Mouse (Mus musculus) neural tube, embryonic 11.5 days (tissue): ENCODE results near the gene Ptpra. TPM values are rescaled to one million over a fixed set of nuclear protein-coding genes. Genes with fewer than 3 reads are reported as not detected.

Experiments used
- ATAC-seq: fragments of 200-750 bp; cut with Nextera tagmentation; 2 replicates; pipeline ENCODE4 v1.8.0; 2017; ENCODE audit warnings: moderate number of reproducible peaks, mild to moderate bottlenecking, moderate TSS enrichment, moderate library complexity; ENCODE audit not compliant: insufficient read depth, low FRiP score, low TSS enrichment
- DNase-seq: peaks from one replicate; pipeline ENCODE4 v3.0.0-alpha.2; 2015; ENCODE audit warnings: low spot score
- H3K27ac ChIP-seq: fragments of 300-500 bp; sonication (generic); 2 replicates; pipeline ENCODE4 v1.5.1; 2014; ENCODE audit warnings: low read depth, mild to moderate bottlenecking, low read length
- H3K27me3 ChIP-seq: fragments of 300-500 bp; sonication (generic); 2 replicates; pipeline ENCODE4 v1.6.1; 2014; ENCODE audit warnings: mild to moderate bottlenecking, low read length, mixed read lengths; ENCODE audit not compliant: control insufficient read depth, insufficient read depth
- H3K36me3 ChIP-seq: fragments of 300-500 bp; sonication (generic); 2 replicates; pipeline ENCODE4 v1.6.1; 2014; ENCODE audit warnings: mild to moderate bottlenecking, low read length, moderate library complexity, mixed read lengths; ENCODE audit not compliant: control insufficient read depth, insufficient read depth
- H3K4me1 ChIP-seq: fragments of 300-500 bp; sonication (generic); 2 replicates; pipeline ENCODE4 v1.6.1; 2014; ENCODE audit warnings: low read length, mixed read lengths; ENCODE audit not compliant: control insufficient read depth, insufficient read depth
- H3K4me2 ChIP-seq: fragments of 300-500 bp; sonication (generic); 2 replicates; pipeline ENCODE4 v1.6.1; 2014; ENCODE audit warnings: low read depth, mild to moderate bottlenecking, moderate library complexity
- H3K4me3 ChIP-seq: fragments of 300-500 bp; sonication (generic); 2 replicates; pipeline ENCODE4 v1.5.1; 2014; ENCODE audit warnings: low read depth, low read length
- H3K9ac ChIP-seq: fragments of 300-500 bp; sonication (generic); 2 replicates; pipeline ENCODE4 v1.6.1; 2014; ENCODE audit warnings: mild to moderate bottlenecking, low read length
- H3K9me3 ChIP-seq: fragments of 300-500 bp; sonication (generic); 2 replicates; pipeline ENCODE4 v1.6.1; 2016; ENCODE audit warnings: low read length; ENCODE audit not compliant: control insufficient read depth
- WGBS: fragments of 180-500 bp; shearing (Covaris S2); extraction: QIAGEN DNeasy Blood & Tissue Kit; methylation state at CpG from one replicate; pipeline ENCODE4 v1.1.7; 2014; 5-methylcytosine and 5-hydroxymethylcytosine counted together
- polyA plus RNA-seq: library from polyadenylated mRNA; unstranded; fragments of >200 nt; fragmentation: Nextera tagmentation; extraction: Ambion mirVana; gene quantifications from 2 replicates; pipeline ENCODE4 v1.2.1, GENCODE M21; 2014

The Ptpra gene
- polyA plus RNA-seq, 1 experiment from 2014 or later: 105 TPM

DNA sequence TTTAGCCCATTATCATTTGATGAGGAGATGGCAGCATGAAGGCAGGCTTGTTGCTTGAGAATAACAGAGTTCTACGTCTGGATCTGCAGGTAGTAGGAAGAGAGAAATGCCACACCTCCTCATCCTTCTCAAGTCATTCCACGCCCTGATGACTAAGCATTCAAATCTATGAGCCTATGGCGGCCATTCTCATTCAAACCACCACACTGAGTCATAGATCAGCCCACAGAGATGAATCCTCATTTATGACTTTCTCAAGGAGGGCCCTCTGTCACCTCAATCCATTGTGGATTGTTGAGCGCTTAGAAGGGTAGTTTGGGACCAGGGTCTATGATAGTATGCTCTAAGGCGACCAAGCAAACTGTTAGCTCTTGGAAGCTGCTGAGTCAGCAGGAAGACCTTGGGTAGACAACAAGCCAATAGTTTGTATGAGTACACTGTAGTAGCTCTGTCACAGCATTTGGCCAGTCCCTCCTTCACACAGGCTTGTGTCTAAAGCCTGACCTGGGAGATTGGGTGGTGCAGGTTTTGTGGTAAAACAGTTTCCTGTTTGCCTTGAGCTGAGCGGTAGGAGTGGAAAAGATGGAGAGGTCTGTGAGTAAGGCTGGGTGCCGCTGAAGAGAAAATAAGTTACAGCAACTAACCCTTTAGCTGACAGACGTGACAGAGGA is 88.9 kb downstream of the Ptpra start:
- H3K9me3 ChIP-seq: no peaks in the 10 kb centered on the region
- no peak overlapping the region for H3K9ac ChIP-seq
- no peak overlapping the region for H3K4me2 ChIP-seq
- no peak overlapping the region for H3K4me3 ChIP-seq
- ATAC-seq: no peak
- no peak overlapping the region for H3K27ac ChIP-seq
- H3K4me1 ChIP-seq: no peaks in the 10 kb centered on the region
- no peaks in the 10 kb centered on the region for H3K27me3 ChIP-seq
- no peak for DNase-seq
- WGBS: 94% methylated on average over 8 of the region's 8 CpGs
- peaks cover under 1% of the 10 kb centered on the region; the same call in 1 of the 2 replicates for H3K36me3 ChIP-seq

DNA sequence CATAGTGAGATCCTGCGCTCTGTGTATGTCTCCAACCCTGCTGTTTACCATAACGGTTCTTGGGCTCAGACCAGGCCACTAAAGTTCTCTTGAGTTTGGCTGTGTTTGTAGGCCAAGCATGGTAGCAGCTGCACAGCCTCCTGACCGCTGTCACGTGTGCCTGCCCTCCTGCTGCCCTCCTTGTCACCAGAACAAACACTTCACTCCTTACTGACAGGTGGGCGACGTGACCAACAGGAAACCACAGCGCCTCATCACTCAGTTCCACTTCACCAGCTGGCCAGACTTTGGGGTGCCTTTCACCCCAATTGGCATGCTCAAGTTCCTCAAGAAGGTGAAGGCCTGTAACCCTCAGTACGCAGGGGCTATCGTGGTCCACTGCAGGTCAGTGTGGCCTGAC is 90.2 kb downstream of the Ptpra start:
- WGBS: 90% methylated on average over 9 of the region's 9 CpGs
- H3K4me2 ChIP-seq: no peak overlapping the region
- no peak overlapping the region for H3K27ac ChIP-seq
- H3K36me3 ChIP-seq: peaks cover 4% of the 10 kb centered on the region; the same call in 1 of the 2 replicates
- no peaks in the 10 kb centered on the region for H3K4me1 ChIP-seq
- DNase-seq (no peak), ATAC-seq (no peak)
- H3K9ac ChIP-seq: no peak overlapping the region
- H3K4me3 ChIP-seq: no peak overlapping the region
- H3K9me3 ChIP-seq: no peaks in the 10 kb centered on the region
- H3K27me3 ChIP-seq: no peaks in the 10 kb centered on the region

DNA sequence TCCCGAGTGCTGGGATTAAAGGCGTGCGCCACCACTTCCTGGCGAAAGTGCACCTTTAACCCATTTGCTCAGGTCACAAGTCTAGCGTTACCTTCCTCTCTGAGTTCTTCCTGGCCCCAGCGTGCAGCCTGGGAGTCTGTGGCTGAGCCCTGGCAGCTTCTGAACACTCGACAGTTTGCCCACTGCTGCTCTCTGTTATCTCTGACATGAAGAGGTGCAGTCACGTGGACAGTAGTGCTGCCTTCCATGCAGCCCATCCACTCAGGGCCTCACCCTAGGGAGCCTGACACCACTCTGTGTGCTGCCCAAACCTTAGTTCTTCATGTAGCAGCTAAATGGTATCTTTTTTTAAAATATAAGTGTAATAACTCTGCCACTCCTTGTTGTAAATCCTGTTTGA is 96.9 kb downstream of the Ptpra start:
- H3K36me3 ChIP-seq: peaks cover 8% of the 10 kb centered on the region
- H3K4me2 ChIP-seq: no peak overlapping the region
- no peak overlapping the region for H3K9ac ChIP-seq
- no peaks in the 10 kb centered on the region for H3K4me1 ChIP-seq
- DNase-seq (no peak), ATAC-seq (no peak)
- no peak overlapping the region for H3K4me3 ChIP-seq
- WGBS: 89% methylated on average over 8 of the region's 8 CpGs
- no peaks in the 10 kb centered on the region for H3K27me3 ChIP-seq
- H3K27ac ChIP-seq: no peak overlapping the region
- no peaks in the 10 kb centered on the region for H3K9me3 ChIP-seq

GRCm38 (mm10) chr2:130554841-130555240 is 104.8 kb downstream of the Ptpra start:
- H3K27me3 ChIP-seq: no peaks in the 10 kb centered on the region
- ATAC-seq (no peak), DNase-seq (no peak)
- no peaks in the 10 kb centered on the region; the same call in 1 of the 2 replicates for H3K36me3 ChIP-seq
- WGBS: 90% methylated on average over 7 of the region's 7 CpGs
- no peaks in the 10 kb centered on the region for H3K4me1 ChIP-seq
- H3K27ac ChIP-seq: no peak overlapping the region
- no peaks in the 10 kb centered on the region for H3K9me3 ChIP-seq
- H3K4me2 ChIP-seq: no peak overlapping the region
- H3K4me3 ChIP-seq: no peak overlapping the region
- no peak overlapping the region for H3K9ac ChIP-seq

- H3K36me3 ChIP-seq: no peaks in the 10 kb centered on the region; the same call in 1 of the 2 replicates
- no peak overlapping the region for H3K4me2 ChIP-seq
- no peaks in the 10 kb centered on the region for H3K27me3 ChIP-seq
- no peak for DNase-seq
- WGBS: 77% methylated on average over 1 of the region's 1 CpGs
- H3K9ac ChIP-seq: no peak overlapping the region
- H3K4me1 ChIP-seq: no peaks in the 10 kb centered on the region
- ATAC-seq: no peak
- H3K27ac ChIP-seq: no peak overlapping the region
- no peak overlapping the region for H3K4me3 ChIP-seq
- no peaks in the 10 kb centered on the region for H3K9me3 ChIP-seq
Observed at GRCm38 (mm10) chr2:130556292-130556691, 106.2 kb downstream of the Ptpra start.

- Histone ChIP-seq H3K4me3 (no peak overlapping the region), H3K27me3 (no peaks in the 10 kb centered on the region), H3K36me3 (no peaks in the 10 kb centered on the region; the same call in 1 of the 2 replicates), H3K4me2 (no peak overlapping the region), H3K4me1 (no peaks in the 10 kb centered on the region), H3K27ac (no peak overlapping the region), H3K9me3 (no peaks in the 10 kb centered on the region), H3K9ac (no peak overlapping the region)
- 94% methylated on average over 2 of the region's 2 CpGs for WGBS
- ATAC-seq (no peak), DNase-seq (no peak)
Observed at GRCm38 (mm10) chr2:130557462-130557861, 107.4 kb downstream of the Ptpra start.

DNA sequence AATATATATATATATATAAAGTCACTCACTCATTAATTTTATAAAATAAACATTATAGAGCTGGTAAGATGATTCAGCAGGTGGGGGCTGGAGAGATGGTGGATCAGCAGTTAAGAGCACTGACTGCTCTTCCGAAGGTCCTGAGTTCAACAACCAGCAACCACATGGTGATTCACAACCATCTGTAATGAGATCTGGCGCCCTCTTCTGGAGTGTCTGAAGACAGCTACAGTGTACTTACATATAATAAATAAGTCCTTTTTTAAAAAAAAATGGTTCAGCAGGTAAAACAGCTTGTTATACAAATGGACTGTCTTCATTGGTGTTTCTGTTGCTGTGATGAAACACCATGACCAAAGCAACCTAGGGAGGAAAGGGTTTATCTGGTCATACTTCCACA is 107.9 kb downstream of the Ptpra start:
- H3K27ac ChIP-seq: no peak overlapping the region
- H3K4me1 ChIP-seq: 0 out of 2 replicates have a peak, but pooled peaks cover 2% of the 10 kb centered on the region
- H3K27me3 ChIP-seq: no peaks in the 10 kb centered on the region
- no peak overlapping the region for H3K4me2 ChIP-seq
- ATAC-seq: no peak
- H3K4me3 ChIP-seq: no peak overlapping the region
- no peak overlapping the region for H3K9ac ChIP-seq
- WGBS: 64% methylated on average over 2 of the region's 2 CpGs
- H3K9me3 ChIP-seq: no peaks in the 10 kb centered on the region
- no peak for DNase-seq
- H3K36me3 ChIP-seq: no peaks in the 10 kb centered on the region; the same call in 1 of the 2 replicates

GRCm38 (mm10) chr2:130563212-130564055 is 113.4 kb downstream of the Ptpra start, which contains the start of gene Mrps26:
TSS of gene Mrps26 (plus strand) at chr2:130563742.
- H3K27me3 ChIP-seq: no peaks in the 10 kb centered on the region
- peak within 1 kb of the TSS; percentile 80 for H3K4me2 ChIP-seq
- peak within 1 kb of the TSS; percentile 83 for H3K9ac ChIP-seq
- no peaks in the 10 kb centered on the region for H3K9me3 ChIP-seq
- H3K4me1 ChIP-seq: 0 out of 2 replicates have a peak, but pooled peaks cover 2% of the 10 kb centered on the region
- WGBS: under 1% methylated on average over 55 of the region's 61 CpGs
- peaks cover 2% of the 10 kb centered on the region; the same call in 1 of the 2 replicates for H3K36me3 ChIP-seq
- no peak within 1 kb of the TSS for H3K27ac ChIP-seq
- peak; percentile 96 for ATAC-seq
- peak; percentile 94 for DNase-seq
- peak within 1 kb of the TSS; percentile 91 for H3K4me3 ChIP-seq
